Mouse (Mus musculus): ENCODE measurements around the gene Fam208b. TPM values are rescaled to one million over a fixed set of nuclear protein-coding genes. Genes with fewer than 3 reads are reported as not detected.

Fam208b gene
- total RNA-seq (2021), result 10 to 100 TPM; 24.3 to 29.0 TPM
- long read RNA-seq, experiment 1, partial matches to known transcripts, result 1 of 2 reads
- long read RNA-seq, experiment 1, other reads (novel, unspliced or antisense), result 1 of 2 reads
- long read RNA-seq, experiment 2, partial matches to known transcripts, result 2 of 2 reads
- long read RNA-seq, experiment 2, other reads (novel, unspliced or antisense), result 0 of 2 reads

DNA sequence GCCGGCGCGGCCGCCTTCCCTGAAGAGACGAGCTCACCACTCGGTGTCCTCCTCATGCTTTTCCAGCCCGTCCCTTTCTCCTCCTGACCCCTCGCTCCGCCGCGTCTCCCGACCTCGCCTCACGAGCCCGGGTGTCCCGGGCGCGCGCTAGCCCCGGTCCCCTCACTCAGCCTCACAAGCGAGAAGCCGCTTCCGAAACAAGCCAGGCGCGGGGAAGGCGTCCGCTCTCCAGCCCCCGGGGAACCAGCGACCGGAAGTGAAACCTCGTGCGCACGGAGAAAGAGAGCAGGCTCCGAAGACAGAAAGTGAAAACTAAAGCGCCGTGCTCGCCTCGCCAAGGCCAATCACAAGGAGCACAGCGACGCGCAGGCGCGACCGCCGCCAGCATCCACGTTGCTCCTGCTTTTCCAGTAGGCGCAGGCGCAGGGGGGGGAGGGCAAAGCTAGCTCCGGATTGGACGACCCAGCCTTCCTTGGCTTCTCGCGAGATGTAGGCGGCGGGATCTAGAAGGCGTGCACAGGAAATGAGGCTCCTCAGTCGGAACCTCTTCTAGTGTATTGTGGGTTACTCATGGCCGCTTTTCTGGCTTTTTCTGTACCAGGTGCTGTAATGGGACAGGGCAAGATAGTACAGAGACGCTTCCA, at the start of gene Fam208b:
TSS of gene Fam208b (minus strand) at position 314 of the 644 bp plus-strand sequence.
- peak; percentile 98 to 99 for DNase-seq (ENCODE audit: low spot score in 2 of 2)

DNA sequence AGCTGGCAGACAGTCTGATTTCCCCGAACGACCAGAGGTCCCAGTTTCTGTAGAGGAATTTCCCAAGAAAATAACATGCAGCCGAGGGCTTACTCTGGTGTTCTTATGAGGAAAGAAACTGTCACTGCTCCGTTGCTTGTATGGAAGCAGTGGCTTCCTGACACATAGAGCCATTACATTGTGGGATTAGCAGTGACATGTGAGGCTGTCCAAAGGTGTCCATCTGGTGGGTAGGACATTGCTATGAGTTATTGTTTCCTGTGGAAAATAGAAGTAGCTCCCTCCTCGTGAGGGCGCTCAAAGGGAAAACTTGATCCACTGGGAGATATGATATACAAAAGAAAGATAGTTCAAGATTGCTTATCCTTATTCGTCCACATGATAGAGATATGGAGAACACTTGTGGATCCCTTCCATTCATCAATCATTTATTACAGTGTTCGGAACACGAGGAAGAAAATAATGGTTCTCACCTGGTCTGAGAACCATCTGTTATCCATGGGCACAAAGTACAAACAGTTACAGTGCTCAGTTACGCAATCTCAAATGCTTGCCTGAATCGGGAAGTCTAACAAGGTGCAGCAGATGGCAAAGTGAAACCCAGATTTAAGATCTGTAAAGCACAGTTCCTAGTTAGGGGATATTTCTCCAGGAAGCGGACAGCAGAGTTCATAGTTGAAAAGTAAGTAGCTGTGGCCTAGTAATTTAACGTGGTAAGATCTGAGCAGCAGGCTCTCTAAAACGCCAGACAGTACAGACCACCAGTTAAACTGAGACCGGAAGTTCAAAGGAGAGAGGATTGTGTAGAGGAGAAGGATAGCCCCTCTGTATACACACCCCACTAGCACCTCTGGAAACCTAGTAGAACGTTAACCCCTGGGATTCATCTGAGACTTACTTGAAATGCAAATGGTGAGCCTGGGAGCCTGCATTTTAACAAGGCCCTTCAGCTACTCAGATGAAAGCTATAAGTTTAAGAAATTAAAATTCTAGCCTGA, 48.6 kb upstream of the Fam208b start:
- DNase-seq (ENCODE audit: low spot score in 2 of 2), result no peak

- DNase-seq (ENCODE audit: low spot score in 2 of 2), result peak; percentile 22 to 23
Observed at GRCm38 (mm10) chr13:3654432-3654831, 43.5 kb upstream of the Fam208b start.

GRCm38 (mm10) chr13:3650569-3650968, 39.7 kb upstream of the Fam208b start:
- no peak for DNase-seq (ENCODE audit: low spot score in 2 of 2)

- no peak for DNase-seq (ENCODE audit: low spot score in 2 of 2)
Observed at GRCm38 (mm10) chr13:3646566-3646965, 35.7 kb upstream of the Fam208b start.

DNA sequence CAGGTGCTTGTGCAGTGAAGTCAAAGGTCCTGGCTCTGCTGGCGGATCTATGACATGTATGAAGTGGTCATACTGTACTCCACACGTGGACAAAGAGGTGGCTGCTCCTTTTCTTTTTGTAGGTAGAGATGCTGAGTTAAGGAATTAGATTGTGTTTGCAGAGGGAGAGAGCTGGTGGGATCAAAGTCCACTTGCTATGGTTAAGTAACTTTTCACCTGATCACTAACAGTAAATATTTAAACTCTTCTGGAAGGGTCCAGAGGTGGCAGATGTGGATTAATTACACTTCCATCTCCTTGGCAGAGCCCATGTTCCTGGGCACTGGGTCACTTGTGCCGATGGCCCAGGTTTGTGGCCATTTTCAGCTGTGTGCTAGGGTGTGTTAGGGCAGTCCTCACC, 35.0 kb upstream of the Fam208b start:
- no peak for DNase-seq (ENCODE audit: low spot score in 2 of 2)

- DNase-seq (ENCODE audit: low spot score in 2 of 2), result no peak
Observed at GRCm38 (mm10) chr13:3644871-3645270, 34.0 kb upstream of the Fam208b start.

DNA sequence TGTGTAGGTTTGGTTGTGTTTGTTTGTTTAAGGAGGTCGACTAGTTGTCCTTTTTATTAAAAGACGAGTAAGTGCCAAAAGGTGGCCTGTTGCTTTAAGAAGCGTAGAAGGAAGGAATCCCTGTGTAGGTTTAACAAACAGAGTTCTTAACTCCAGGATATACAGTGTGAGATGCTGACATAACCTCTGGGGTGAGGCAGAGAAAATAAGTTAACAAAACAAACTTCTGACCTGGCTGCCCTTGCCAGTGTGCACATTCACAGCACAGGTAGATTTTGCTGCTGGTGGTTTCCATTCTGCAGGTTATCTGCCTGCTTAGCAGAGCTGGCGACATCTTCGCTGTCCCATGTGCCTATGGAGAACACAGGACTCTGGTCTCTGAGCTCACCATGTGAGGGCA, 31.6 kb upstream of the Fam208b start:
- DNase-seq (ENCODE audit: low spot score in 2 of 2), result no peak

- DNase-seq (ENCODE audit: low spot score in 2 of 2), result no peak
Observed at GRCm38 (mm10) chr13:3642049-3642448, 31.1 kb upstream of the Fam208b start.

- DNase-seq (ENCODE audit: low spot score in 2 of 2), result no peak
Observed at GRCm38 (mm10) chr13:3636797-3637196, 25.9 kb upstream of the Fam208b start.

- DNase-seq (ENCODE audit: low spot score in 2 of 2), result no peak
Observed at GRCm38 (mm10) chr13:3635076-3635475, 24.2 kb upstream of the Fam208b start.

DNA sequence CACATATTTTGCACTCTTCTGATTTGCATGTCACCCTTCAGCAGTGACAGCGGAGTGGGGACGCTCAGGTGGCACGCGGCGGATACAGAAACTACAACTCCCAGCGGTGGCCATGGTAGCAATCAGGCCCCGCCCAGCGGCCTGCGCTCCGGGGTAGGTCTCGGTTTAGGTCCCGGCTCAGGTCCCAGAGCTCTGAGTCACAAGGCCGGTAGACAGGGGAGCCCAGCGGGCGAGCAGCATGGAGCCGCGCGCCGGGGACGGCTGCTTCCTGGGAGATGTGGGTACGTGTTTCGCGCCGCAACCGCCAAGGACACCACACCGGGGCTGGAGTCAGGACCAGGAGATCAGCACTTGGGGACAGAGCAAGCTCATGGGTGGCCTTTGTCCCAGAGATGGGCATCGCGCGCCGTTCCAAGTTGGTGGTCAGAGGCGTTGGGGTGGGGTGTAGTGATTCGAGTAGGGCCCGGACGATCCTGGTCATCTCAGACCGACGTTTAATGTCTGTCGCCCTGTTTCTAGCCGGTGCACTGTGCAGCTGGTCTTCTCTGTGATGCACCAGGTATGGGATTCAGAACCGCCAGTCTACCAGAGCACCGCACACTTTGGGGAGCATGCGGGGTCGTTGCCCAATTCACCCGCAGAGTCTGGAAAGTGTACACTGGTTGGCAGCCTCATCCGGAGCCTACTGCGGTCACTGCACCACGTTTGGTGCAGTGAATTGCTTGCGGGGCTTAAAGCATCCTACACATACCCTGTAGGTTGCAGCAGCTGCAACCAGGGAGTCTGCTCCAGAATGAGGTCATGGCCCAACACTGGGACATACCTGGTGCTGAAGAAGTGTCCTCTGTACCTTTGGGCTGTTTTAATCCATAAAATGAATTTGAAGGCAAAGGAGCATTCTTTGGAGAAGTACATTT, 23.2 kb upstream of the Fam208b start, which contains the start of gene Asb13:
TSS of gene Asb13 (plus strand) at position 138 of the 917 bp plus-strand sequence.
- DNase-seq (ENCODE audit: low spot score in 2 of 2), result peak; percentile 80 to 91

- DNase-seq (ENCODE audit: low spot score in 2 of 2), result no peak
Observed at GRCm38 (mm10) chr13:3633131-3633530, 22.2 kb upstream of the Fam208b start.

DNA sequence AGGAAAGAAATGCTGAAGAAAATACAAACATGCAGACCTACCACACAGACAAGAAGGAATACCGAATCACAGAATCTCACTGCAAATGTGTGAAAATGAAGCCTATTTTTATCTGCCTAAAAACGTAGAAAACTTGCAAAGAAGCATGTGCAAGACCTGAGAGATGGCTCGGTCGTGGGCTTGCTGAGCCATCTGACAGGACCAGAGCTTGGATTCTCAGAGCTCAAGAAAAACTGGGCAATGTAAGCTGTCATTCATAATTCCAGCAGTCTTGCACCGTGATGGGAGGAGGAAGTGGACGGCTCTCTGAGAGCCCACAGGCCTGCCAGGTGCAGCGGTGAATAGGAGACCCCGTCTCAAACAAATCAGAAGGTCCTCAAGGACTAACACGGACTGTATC, 21.6 kb upstream of the Fam208b start:
- no peak for DNase-seq (ENCODE audit: low spot score in 2 of 2)

GRCm38 (mm10) chr13:3628102-3628501, 17.2 kb upstream of the Fam208b start:
- DNase-seq (ENCODE audit: low spot score in 2 of 2), result no peak

DNA sequence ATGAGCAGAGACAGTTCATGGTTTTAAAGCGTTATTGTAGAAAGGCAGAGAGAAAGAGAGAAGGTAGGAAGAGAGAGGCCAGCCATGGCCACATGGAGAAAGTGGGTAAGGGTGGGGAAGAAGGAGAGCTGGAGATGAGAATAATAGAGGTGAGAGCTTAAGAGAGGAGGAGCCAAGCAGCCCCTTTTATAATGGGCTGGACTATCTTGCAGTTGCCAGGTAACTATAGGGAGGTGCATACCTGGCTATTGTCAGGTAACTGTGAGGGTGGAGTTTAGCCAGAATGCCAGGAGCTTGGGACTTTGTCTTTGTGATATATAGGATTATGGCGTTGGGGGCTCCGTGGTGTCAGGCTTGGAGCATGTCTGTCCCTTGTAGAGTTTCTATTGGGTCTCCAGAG, 16.2 kb upstream of the Fam208b start:
- DNase-seq (ENCODE audit: low spot score in 2 of 2), result no peak

GRCm38 (mm10) chr13:3610118-3610794, 652 bp downstream of the Fam208b start:
- peak in 1 of 2 experiments; percentile 15 for DNase-seq (ENCODE audit: low spot score in 2 of 2)

GRCm38 (mm10) chr13:3609780-3610117, 1.2 kb downstream of the Fam208b start:
- no peak for DNase-seq (ENCODE audit: low spot score in 2 of 2)

DNA sequence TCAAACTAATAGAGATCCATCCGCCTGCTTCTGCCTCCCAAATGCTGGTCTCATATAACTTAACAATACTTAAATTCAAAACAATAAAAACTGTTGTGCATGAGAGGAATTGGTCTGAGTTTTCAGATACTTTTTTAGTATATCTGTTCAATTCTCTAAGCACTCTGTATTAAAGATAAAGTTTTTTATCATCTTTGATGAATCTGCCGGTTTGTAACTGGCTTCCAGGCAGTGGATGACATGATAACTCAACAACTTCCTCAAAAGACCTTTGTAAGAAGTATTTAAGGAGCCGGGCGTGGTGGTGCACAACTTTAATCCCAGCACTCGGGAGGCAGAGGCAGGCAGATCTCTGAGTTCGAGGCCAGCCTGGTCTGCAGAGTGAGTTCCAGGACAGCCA, 14.7 kb downstream of the Fam208b start:
- DNase-seq (ENCODE audit: low spot score in 2 of 2), result no peak

DNA sequence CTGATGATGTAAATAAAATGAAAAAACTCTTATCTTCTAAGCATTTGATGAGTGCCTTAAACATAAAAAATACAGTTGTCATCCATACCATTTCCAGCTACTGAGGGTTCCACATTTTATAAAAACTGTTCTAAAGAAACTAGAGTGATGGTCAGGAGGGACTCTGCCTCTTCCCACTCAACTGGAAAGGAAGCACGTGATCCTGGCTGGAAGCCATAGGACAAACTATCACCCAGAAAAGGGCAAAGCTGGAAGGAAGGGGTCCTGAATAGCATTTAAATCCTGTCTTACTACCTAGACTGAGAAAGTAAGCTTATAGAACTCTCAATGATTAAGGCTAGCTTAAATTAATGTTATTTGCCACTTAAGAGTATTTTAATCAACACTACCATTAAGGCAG, 16.6 kb downstream of the Fam208b start:
- DNase-seq (ENCODE audit: low spot score in 2 of 2), result no peak

All from left cerebral cortex, adult 18-20 months (tissue).